Mouse (Mus musculus): Measurements from ENCODE around the gene Galm.

The Galm gene

DNA sequence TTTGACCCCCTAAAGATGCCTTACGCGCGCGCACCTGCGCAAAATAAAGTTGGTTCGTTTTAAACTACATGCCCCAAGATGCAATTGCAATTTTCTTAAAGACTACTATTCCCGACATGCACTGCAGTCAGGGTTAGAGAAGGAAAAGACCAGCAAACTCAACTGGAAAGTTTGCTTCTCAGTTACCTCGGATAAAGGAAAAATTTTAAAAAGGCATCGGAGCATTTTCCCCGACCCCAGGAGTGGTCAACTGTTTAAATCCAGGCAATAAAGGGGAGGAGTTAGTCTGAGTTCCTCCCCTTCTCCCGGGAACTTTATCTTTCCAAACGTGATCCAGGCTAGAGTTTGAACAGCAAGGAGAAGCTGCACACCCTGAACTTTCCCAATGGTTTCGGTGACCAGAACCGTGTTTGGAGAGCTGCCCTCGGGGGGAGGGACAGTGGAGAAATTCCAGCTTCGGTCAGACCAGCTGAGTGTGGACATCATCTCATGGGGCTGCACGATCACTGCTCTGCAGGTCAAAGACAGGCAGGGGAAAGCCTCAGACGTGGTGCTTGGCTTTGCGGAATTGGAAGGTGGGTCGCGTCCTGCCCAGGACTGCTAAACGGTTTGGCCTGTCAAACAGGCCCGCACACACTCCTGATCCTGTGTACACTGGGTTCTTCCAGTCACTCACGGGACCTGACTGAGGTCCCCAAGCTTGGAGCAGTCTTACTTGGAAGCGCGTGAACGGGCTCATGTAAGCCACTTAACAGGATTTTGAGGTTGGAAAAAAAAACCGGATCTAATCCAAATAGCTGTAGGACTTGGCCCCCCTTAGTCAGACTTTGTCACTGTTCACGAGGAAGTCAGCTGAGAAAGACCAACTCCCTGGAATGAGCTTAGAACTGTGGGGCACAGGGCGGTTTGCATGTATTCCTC is at the start of gene Galm:
Galm (plus strand) TSS at position 141 of the 921 bp plus-strand sequence.
- DNase-seq (ENCODE audit: low read depth, low spot score): peak; percentile 78

- DNase-seq (ENCODE audit: low read depth, low spot score): peak; percentile 90
Measured at GRCm38 (mm10) chr17:80078726-80079125, 48.5 kb upstream of the Galm start.

DNA sequence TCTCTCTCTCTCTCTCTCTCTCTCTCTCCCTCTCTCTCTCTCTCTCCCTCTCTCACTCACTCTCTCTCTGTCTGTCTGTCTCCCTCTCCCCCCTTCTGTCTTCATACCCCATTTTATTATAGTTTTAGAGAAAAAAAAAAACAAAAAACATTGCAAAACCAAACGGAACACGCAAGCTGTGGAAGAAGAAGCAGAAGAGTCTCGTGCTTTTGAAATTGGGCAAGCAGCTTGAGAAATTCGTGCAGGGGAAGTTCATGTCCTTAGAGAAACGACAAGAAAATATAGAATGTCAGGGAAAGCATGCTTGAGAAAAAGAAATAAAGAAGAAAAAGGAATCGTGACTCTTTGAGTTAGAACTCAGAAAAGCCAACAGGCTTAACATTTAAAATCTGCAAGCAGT is 44.0 kb upstream of the Galm start:
- DNase-seq (ENCODE audit: low read depth, low spot score): no peak

DNA sequence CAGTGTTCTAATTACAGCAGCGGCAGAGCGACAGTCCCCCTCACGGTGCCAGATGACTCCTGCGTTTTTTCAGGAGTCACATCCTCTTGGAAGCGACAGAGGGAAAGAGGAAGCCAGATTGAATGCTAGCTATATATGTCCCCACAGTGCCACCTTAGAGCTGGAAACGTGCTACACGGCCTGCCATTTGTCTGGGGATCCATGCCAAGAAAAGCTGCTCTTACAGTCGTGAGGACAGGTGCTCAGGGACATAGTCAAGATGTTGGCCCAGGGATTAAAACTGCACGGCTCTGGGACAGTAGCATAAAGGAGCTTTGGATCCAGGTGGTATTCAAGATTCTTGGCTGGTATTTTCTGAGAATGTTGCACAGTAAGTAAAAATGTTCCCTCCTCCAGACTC is 42.8 kb upstream of the Galm start:
- peak; percentile 91 for DNase-seq (ENCODE audit: low read depth, low spot score)

GRCm38 (mm10) chr17:80086591-80086990 is 40.7 kb upstream of the Galm start:
- no peak for DNase-seq (ENCODE audit: low read depth, low spot score)

DNA sequence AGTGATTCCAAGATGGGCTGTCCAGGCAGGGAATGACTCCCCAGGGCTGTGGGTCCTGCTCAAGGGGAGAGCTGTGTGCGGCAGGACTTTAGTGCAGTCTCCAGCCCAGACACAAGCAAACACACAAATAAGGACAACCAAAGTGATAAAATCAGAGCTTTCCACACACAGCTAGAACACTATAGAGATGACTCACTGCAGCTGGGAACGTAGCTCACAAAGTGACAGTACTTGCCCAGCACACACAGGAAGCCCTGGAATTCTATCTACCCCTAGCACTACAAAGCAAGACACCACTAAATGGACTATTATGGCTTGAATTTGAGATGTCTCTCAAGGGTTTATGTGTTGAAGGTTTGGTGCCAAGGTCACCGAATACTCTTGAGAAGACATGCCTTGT is 39.1 kb upstream of the Galm start:
- peak; percentile 61 for DNase-seq (ENCODE audit: low read depth, low spot score)

- no peak for DNase-seq (ENCODE audit: low read depth, low spot score)
Measured at GRCm38 (mm10) chr17:80090551-80090950, 36.7 kb upstream of the Galm start.

GRCm38 (mm10) chr17:80091879-80092549 is 35.3 kb upstream of the Galm start:
- no peak for DNase-seq (ENCODE audit: low read depth, low spot score)

DNA sequence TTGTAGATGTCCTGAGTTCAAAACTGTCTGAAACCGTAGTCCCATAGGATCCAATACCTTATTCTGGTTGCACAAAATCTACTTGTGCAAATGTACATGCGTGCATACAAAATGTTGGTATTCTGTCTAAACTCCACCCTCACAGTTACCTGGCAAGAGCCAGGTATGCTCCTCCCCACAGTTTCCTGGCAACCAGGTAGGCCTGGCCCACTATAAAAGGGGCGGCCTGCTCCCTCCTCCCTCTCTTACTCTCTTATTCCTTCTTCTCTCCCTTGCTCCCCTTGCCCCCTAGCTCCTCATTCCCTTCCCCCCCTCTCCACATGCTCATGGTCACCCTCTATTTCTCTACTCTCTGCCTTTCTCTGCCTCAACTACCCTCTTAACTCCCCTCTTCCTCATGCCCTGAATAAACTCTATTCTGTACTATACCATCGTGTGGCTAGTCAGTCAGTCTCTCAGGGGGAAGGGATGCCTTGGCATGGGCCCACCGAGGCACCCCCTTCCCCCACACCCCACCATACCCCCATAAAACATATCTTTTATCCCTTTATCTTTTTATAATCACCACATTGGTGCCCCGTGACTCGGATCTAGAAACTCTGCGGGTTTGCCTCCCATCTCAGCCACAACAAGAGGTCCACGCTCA is 31.9 kb upstream of the Galm start:
- no peak for DNase-seq (ENCODE audit: low read depth, low spot score)

DNA sequence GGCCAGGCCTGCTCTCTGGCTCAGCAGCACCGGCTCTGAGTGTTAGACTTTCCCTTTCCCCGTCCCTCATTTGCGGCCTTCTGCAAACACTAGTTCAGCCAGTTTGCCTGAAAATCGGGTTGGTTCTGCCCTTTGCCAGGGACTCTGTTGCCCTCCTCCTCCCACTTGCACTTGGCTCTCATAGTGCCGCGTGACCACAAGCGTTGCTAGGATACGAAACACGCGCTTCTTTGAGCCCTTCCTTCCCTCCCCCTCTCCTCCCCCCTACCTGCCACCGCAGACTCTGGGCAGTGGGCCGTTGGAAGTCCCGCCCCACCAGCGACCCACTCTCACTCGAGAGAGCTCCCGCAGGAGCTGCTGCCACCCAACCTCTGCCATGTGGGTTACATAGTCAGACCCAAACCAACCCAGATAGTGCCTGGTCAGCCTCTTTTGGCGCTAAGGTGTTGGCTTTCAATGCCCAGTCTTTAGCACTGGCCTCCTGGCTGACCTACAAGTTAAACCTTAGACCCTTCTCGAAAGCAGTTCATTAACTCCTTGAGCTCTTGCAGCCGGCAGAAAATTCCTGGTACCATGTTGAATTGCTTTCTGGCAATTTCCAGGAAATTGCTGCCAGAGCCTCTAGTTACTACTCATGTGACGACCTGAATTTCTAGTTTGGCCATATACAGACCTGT is 31.1 kb upstream of the Galm start:
- DNase-seq (ENCODE audit: low read depth, low spot score): peak; percentile 79

DNA sequence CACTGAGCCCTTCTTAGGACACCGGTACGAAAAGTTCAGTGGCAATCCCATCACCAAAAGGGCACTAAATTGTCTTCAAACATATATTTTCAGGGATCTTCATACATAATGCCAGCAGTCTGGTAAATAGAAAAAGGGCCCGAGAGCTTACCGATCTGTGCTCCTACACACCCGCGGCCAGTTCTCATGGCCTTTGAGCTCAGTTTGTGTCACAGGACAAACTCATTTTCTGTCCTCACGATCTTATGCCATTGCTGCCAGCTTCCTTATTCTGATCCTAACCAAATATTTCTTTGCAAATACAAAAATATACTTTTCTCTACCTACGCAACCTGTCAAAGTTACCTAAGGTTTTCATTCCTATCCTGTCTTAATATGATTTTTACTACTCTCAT is 30.6 kb upstream of the Galm start:
- no peak for DNase-seq (ENCODE audit: low read depth, low spot score)

- peak; percentile 29 for DNase-seq (ENCODE audit: low read depth, low spot score)
Measured at GRCm38 (mm10) chr17:80097221-80097620, 30.1 kb upstream of the Galm start.

- peak; percentile 37 for DNase-seq (ENCODE audit: low read depth, low spot score)
Measured at GRCm38 (mm10) chr17:80099823-80100222, 27.4 kb upstream of the Galm start.

- no peak for DNase-seq (ENCODE audit: low read depth, low spot score)
Measured at GRCm38 (mm10) chr17:80105348-80105978, 21.8 kb upstream of the Galm start.

DNA sequence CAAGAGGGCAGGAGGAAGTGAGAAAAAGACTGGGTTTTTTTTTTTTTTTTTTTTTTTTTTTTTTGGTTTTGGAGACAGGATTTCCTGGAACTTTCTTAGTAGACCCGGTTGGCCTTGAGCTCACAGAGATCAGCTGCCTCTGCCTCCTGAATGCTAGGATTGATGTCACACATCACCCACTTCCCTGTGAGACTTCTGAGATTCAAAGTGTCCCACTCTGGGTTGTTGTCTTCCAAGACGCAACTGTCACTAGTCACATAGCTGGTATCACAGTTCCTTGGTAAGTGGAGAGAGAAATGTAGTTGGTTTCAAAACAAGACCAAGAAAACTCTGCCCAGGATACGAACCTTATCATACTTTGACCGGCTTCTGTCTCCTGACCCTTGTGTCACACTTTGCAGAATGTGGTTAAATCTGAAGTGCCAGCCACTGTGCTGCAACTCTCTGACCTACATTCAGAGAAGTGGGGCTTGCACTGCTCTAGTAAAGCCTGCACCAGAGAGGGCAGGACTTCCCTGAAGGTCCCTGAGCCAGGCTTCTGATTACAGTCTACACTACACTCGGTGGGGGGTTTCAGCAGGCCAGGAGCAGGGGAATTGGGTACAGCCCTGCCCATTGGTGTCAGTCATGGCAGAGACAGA is 14.5 kb upstream of the Galm start:
- DNase-seq (ENCODE audit: low read depth, low spot score): no peak

DNA sequence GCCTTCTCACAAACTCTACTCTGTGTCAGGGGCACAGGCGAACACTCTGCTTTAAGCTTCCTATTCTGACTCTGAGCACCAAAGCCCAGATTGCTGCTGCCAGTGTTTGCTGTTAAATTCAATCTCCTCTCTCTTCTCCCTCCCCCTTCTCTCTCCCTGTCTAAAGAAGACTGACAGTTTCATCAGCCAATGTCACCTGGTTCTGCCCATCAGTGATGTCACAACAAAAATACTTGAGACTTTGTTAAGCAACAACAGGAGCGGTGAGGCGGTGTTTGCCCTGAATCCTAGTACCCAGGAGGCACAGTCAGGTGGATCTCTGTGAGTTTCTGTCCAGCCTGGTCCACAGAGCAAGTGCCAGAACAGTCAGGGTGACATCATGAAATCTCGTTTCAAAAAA is 13.8 kb upstream of the Galm start:
- DNase-seq (ENCODE audit: low read depth, low spot score): no peak

DNA sequence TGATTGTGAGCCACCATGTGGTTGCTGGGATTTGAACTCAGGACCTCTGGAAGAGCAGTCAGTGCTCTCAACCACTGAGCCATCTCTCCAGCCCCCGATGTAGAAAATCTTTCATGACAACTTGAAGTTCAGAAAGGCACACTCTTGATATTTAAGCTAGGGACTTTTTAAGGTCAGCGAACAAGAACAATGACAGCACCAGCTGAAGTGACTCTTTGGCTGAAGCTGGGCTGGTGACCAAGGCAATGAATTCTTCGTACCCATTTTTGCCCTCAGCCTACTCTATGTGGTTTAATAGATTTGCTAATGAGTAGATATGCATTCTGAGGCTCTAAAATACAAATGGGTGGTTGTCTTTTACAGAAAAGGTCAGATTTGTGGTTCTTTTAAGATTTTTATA is 6.9 kb upstream of the Galm start:
- DNase-seq (ENCODE audit: low read depth, low spot score): no peak

DNA sequence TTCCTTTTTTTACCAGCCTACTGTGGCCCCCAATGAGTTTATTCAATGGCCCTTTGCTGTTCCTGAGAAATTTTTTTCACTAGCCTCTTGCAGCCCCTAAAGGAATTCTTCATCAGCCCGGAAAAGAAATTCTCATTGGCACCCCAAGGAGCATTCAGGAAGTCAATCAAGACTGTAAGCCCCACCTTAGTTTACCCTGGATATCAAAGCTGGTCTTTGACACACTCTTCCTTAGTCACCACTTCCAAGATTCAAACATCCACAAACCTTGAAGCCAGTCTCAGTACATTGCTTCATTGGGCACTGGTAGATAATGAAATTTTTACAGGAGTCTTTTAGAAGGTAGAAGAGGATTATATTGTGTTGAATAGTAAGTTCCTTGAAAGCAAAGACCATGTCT is 5.4 kb upstream of the Galm start:
- DNase-seq (ENCODE audit: low read depth, low spot score): no peak

DNA sequence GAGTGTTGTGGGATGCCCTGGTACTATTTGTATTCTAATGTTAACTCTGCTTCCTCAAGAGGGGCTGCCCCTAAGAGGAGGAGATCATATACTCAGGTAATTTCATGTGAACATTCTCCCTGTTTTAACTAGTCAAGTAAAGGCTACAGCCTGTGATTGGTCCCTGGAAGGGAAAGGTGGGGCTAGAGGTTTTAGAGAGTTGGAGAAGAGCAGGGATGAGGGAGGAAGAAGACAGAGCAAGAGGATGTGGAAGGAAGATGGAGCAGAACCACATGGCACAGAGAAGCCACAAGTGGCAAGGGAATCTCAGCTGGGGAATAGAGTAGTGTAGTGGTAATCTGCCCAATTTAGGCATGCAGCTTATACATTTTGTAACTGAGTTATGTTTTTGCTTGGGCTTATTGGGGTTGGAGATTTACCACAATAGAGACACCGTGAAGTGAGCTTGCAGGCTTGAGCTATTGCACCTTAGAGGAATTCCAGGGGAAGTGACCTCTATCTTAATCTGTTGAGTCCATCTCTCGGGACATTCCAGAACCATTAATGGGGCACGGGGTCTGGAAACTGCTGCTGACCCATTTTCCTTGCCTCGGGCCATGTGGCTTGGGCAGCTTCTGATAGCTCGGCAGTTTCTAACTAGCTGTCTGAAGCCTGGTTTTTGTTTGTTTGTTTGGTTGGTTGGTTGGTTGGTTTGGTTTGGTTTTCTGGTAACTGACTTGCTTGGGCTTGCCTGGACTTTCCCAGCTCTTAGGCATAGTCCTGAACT is 2.1 kb upstream of the Galm start:
- no peak for DNase-seq (ENCODE audit: low read depth, low spot score)

- DNase-seq (ENCODE audit: low read depth, low spot score): peak; percentile 83
Measured at GRCm38 (mm10) chr17:80126166-80126565, 1.1 kb upstream of the Galm start.

Data from brain, adult 2 months (tissue).